Mouse (Mus musculus): ENCODE data around the gene Ppm1h. TPM values are rescaled to one million over a fixed set of nuclear protein-coding genes. Genes with fewer than 3 reads are reported as not detected.

Gene Ppm1h
- 33.5 and 38.0 TPM in 2 replicates for polyA plus RNA-seq (2015; fragmentation: Nextera tagmentation; extraction: Ambion mirVana)

- peak; percentile 78 for DNase-seq (ENCODE audit: low spot score)
- under 1% methylated on average over 84 of the region's 94 CpGs for WGBS
- Histone ChIP-seq H3K27me3 (ENCODE audit: insufficient read depth, low read length) (no peaks in the 10 kb centered on the region), H3K9ac (ENCODE audit: low read depth, low read length) (peak within 1 kb of the TSS; percentile 85), H3K27ac (peak within 1 kb of the TSS; percentile 87), H3K36me3 (ENCODE audit: insufficient read depth, low read length) (no peaks in the 10 kb centered on the region), H3K4me1 (replicated peaks; ENCODE audit: insufficient read depth, low read length) (0 out of 2 replicates have a peak, but pooled peaks cover 3% of the 10 kb centered on the region), H3K4me2 (ENCODE audit: low read length) (peak within 1 kb of the TSS; percentile 77), H3K4me3 (replicated peaks; ENCODE audit: low read depth, low read length) (peak within 1 kb of the TSS; percentile 64), H3K9me3 (replicated peaks; ENCODE audit: low read length) (no peaks in the 10 kb centered on the region)
- peak; percentile 90 for ATAC-seq (replicated peaks; ENCODE audit: low FRiP score, low read depth)
- peak; percentile 67 for TF ChIP-seq CTCF (IDR thresholded peaks at IDR 0.05; ENCODE audit: low read depth)
These were observed at the start of gene Ppm1h for GRCm38 (mm10) chr10:122678541-122679436. TSS of gene Ppm1h (plus strand) at chr10:122678762.

DNA sequence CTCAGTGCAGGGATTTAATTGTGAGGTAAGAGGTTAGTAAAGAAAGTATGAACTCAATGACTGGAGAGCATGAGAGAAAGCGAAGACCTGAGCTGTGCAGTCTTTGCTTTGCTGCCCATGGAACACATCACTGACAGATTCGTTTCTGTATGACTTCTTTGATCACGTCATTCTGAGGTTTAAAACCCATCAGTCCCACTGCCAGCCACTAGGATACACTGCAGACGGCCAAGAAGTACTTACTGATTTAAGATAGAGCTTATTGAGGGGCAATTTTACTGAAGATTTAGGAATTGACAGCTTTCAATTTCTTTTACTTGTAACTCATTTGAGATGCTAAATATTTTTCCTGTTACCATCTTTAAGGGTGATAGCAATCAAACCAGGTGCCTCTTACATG, 49.6 kb upstream of the Ppm1h start:
- Histone ChIP-seq H3K4me3 (replicated peaks; ENCODE audit: low read depth, low read length) (no peak overlapping the region), H3K27ac (no peak overlapping the region), H3K9me3 (replicated peaks; ENCODE audit: low read length) (no peaks in the 10 kb centered on the region), H3K4me2 (ENCODE audit: low read length) (no peak overlapping the region), H3K36me3 (ENCODE audit: insufficient read depth, low read length) (no peaks in the 10 kb centered on the region), H3K4me1 (replicated peaks; ENCODE audit: insufficient read depth, low read length) (no peaks in the 10 kb centered on the region), H3K27me3 (ENCODE audit: insufficient read depth, low read length) (no peaks in the 10 kb centered on the region), H3K9ac (ENCODE audit: low read depth, low read length) (no peak overlapping the region)
- WGBS: 66% methylated on average over 4 of the region's 4 CpGs
- TF ChIP-seq CTCF (IDR thresholded peaks at IDR 0.05; ENCODE audit: low read depth): no peak
- no peak for ATAC-seq (replicated peaks; ENCODE audit: low FRiP score, low read depth)
- DNase-seq (ENCODE audit: low spot score): no peak

DNA sequence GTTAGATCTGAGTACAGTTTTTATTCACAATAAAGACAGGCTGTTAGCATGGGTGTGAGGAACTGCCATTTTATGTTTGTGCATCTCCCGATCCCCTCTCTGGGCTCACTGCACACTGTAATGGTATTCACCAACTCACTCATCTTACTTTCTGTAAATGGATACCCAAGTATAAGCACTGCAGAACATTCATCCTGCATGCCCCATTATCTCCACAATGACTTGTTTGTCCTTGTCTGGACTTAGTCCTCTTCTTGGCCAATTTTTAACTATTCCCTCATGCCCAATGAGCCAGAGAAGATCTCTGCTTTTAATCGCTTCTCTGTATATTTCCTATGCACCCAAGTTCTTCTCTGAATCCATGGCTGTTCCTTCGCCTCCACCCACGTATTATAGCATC, 38.7 kb upstream of the Ppm1h start:
- DNase-seq (ENCODE audit: low spot score) (peak; percentile 19), ATAC-seq (replicated peaks; ENCODE audit: low FRiP score, low read depth) (peak; percentile 76; the same call in 1 of the 2 replicates)
- Histone ChIP-seq H3K4me3 (replicated peaks; ENCODE audit: low read depth, low read length) (no peak overlapping the region), H3K27me3 (ENCODE audit: insufficient read depth, low read length) (no peaks in the 10 kb centered on the region), H3K4me1 (replicated peaks; ENCODE audit: insufficient read depth, low read length) (no peaks in the 10 kb centered on the region), H3K9me3 (replicated peaks; ENCODE audit: low read length) (no peaks in the 10 kb centered on the region), H3K36me3 (ENCODE audit: insufficient read depth, low read length) (no peaks in the 10 kb centered on the region), H3K4me2 (ENCODE audit: low read length) (no peak overlapping the region), H3K27ac (no peak overlapping the region), H3K9ac (ENCODE audit: low read depth, low read length) (no peak overlapping the region)
- 59% methylated on average over 4 of the region's 4 CpGs for WGBS
- TF ChIP-seq CTCF (IDR thresholded peaks at IDR 0.05; ENCODE audit: low read depth): no peak

DNA sequence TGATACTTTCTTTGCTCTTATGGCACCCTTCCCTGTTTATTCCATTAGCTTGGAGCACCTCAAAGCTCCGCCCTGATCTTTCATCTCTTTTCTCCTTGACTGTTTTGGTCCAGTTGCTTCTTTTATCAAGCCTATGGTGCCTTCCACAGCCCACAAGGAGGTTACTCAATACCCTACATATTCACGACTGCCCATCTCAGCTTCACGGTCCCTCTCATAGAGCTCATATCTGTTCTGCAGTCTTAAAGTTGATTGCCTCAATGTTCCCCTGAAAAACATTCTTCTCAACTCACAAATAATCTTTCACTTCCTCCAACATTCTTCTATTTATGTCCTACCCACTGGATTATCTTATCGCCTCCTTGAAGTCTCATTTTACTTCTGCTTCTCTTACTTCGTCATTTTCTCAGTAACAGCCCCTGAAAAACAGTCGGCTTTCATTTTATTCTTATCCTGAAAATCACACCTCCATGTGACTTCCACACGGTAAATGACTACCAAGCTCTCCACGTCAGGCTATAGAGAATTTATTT, 37.2 kb upstream of the Ppm1h start:
- no peak for DNase-seq (ENCODE audit: low spot score)
- 88% methylated on average over 8 of the region's 8 CpGs for WGBS

DNA sequence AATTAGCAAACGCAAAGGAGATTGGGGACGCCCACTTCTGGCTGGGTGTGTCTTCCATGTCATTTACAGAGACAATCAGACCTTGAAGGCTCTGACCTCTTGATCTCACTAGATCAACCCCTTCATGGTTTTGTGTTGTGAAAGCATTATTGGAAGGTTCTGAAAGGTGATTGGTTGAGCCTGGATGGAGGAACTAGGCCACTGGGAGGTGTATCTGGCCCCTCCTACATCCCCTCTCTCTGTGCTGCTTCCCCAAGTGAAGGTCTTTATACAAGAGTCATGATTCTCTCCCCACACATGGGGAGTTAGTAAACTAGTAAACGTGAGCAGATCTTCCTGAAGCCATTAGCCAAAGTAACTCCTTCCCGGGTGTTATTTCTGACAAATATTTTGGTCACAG, 36.4 kb upstream of the Ppm1h start:
- Histone ChIP-seq H3K4me1 (replicated peaks; ENCODE audit: insufficient read depth, low read length) (no peaks in the 10 kb centered on the region), H3K36me3 (ENCODE audit: insufficient read depth, low read length) (no peaks in the 10 kb centered on the region), H3K27ac (no peak overlapping the region), H3K9ac (ENCODE audit: low read depth, low read length) (no peak overlapping the region), H3K9me3 (replicated peaks; ENCODE audit: low read length) (no peaks in the 10 kb centered on the region), H3K27me3 (ENCODE audit: insufficient read depth, low read length) (no peaks in the 10 kb centered on the region), H3K4me3 (replicated peaks; ENCODE audit: low read depth, low read length) (no peak overlapping the region), H3K4me2 (ENCODE audit: low read length) (no peak overlapping the region)
- WGBS: 88% methylated on average over 4 of the region's 4 CpGs
- no peak for TF ChIP-seq CTCF (IDR thresholded peaks at IDR 0.05; ENCODE audit: low read depth)
- ATAC-seq (replicated peaks; ENCODE audit: low FRiP score, low read depth) (no peak), DNase-seq (ENCODE audit: low spot score) (no peak)

More for the DNA sequence above, 37.2 kb upstream of the Ppm1h start:
- no peak overlapping the region for H3K4me3 ChIP-seq (replicated peaks; ENCODE audit: low read depth, low read length)
- no peaks in the 10 kb centered on the region for H3K36me3 ChIP-seq (ENCODE audit: insufficient read depth, low read length)
- H3K9me3 ChIP-seq (replicated peaks; ENCODE audit: low read length): no peaks in the 10 kb centered on the region
- ATAC-seq (replicated peaks; ENCODE audit: low FRiP score, low read depth): no peak
- no peak overlapping the region for H3K27ac ChIP-seq
- no peak overlapping the region for H3K4me2 ChIP-seq (ENCODE audit: low read length)
- TF ChIP-seq CTCF (IDR thresholded peaks at IDR 0.05; ENCODE audit: low read depth): no peak
- no peak overlapping the region for H3K9ac ChIP-seq (ENCODE audit: low read depth, low read length)
- H3K27me3 ChIP-seq (ENCODE audit: insufficient read depth, low read length): no peaks in the 10 kb centered on the region
- H3K4me1 ChIP-seq (replicated peaks; ENCODE audit: insufficient read depth, low read length): no peaks in the 10 kb centered on the region

GRCm38 (mm10) chr10:122651932-122652331, 26.6 kb upstream of the Ppm1h start:
- ATAC-seq (replicated peaks; ENCODE audit: low FRiP score, low read depth): no peak
- no peak overlapping the region for H3K4me3 ChIP-seq (replicated peaks; ENCODE audit: low read depth, low read length)
- H3K27ac ChIP-seq: no peak overlapping the region

More at GRCm38 (mm10) chr10:122651932-122652331, 26.6 kb upstream of the Ppm1h start:
- no peaks in the 10 kb centered on the region for H3K27me3 ChIP-seq (ENCODE audit: insufficient read depth, low read length)
- WGBS: 77% methylated on average over 4 of the region's 4 CpGs
- H3K4me2 ChIP-seq (ENCODE audit: low read length): no peak overlapping the region
- no peak overlapping the region for H3K9ac ChIP-seq (ENCODE audit: low read depth, low read length)
- H3K4me1 ChIP-seq (replicated peaks; ENCODE audit: insufficient read depth, low read length): no peaks in the 10 kb centered on the region
- no peaks in the 10 kb centered on the region for H3K9me3 ChIP-seq (replicated peaks; ENCODE audit: low read length)
- no peak for DNase-seq (ENCODE audit: low spot score)
- no peaks in the 10 kb centered on the region for H3K36me3 ChIP-seq (ENCODE audit: insufficient read depth, low read length)
- no peak for TF ChIP-seq CTCF (IDR thresholded peaks at IDR 0.05; ENCODE audit: low read depth)
